Mouse (Mus musculus): Measurements from ENCODE around the gene Sntb2.

GRCm38 (mm10) chr8:107052046-107052445 lies 116.5 kb downstream of the Sntb2 start:
- TF ChIP-seq POLR2A (IDR thresholded peaks at IDR 0.05; ENCODE audit: control insufficient read depth in 1 of 2, insufficient read depth in 1 of 2, low read depth in 1 of 2, low read length in 2 of 2, poor library complexity in 1 of 2): no peak
- no peak for TF ChIP-seq EP300 (IDR thresholded peaks at IDR 0.05; ENCODE audit: low read depth in 1 of 2, low read length in 2 of 2)
- TF ChIP-seq NELFE (IDR thresholded peaks at IDR 0.05; ENCODE audit: low read depth, low read length): no peak
- no peak for TF ChIP-seq CHD2 (IDR thresholded peaks at IDR 0.05; ENCODE audit: low read length)
- TF ChIP-seq USF2 (IDR thresholded peaks at IDR 0.05; ENCODE audit: borderline replicate concordance in 1 of 2, insufficient read depth in 1 of 2, low read depth in 1 of 2, low read length in 2 of 2): no peak
- TF ChIP-seq TBP (IDR thresholded peaks at IDR 0.05; ENCODE audit: low read depth, low read length): no peak
- no peak for TF ChIP-seq CTCF (IDR thresholded peaks at IDR 0.05 in 2 of 3, conservative IDR thresholded peaks at IDR 0.05 in 1 of 3; ENCODE audit: control insufficient read depth in 1 of 3, insufficient read depth in 1 of 3, low read depth in 2 of 3, low read length in 3 of 3, poor library complexity in 1 of 3, severe bottlenecking in 1 of 3)
- TF ChIP-seq RCOR1 (IDR thresholded peaks at IDR 0.05; ENCODE audit: low read depth, low read length): no peak
- no peak for TF ChIP-seq USF1 (IDR thresholded peaks at IDR 0.05; ENCODE audit: low read depth, low read length)
- TF ChIP-seq SIN3A (IDR thresholded peaks at IDR 0.05; ENCODE audit: low read length): no peak
- no peak for TF ChIP-seq ZMIZ1 (IDR thresholded peaks at IDR 0.05; ENCODE audit: low read depth, low read length)
